Mouse (Mus musculus) urinary bladder, postnatal 14 days (tissue): ENCODE results near the gene Ubxn1.
"Not testable (repeated sequence)": the region's sequence is repeated elsewhere in the genome, so short reads cannot be mapped to it uniquely, and the experiment has no call there.

Experiments used
- DNase-seq: peaks from one replicate; pipeline ENCODE4 v3.0.0; 2021; ENCODE audit warnings: low spot score

The Ubxn1 gene

GRCm38 (mm10) chr19:8871267-8872186, at the start of gene Ubxn1:
TSS of gene Ubxn1 (plus strand) at chr19:8871496.
- peak; percentile 97 for DNase-seq

- DNase-seq: no peak
Measured at GRCm38 (mm10) chr19:8822696-8823095, 48.6 kb upstream of the Ubxn1 start.

- no peak for DNase-seq
Measured at GRCm38 (mm10) chr19:8829660-8830059, 41.6 kb upstream of the Ubxn1 start, which contains the start of gene AC129217.1. TSS of gene AC129217.1 (plus strand) at chr19:8829773.

- no peak for DNase-seq
Measured at GRCm38 (mm10) chr19:8830664-8831063, 40.6 kb upstream of the Ubxn1 start.

- DNase-seq: no peak
Measured at GRCm38 (mm10) chr19:8831262-8831661, 40.0 kb upstream of the Ubxn1 start.

- DNase-seq: no peak
Measured at GRCm38 (mm10) chr19:8832971-8833370, 38.3 kb upstream of the Ubxn1 start.

GRCm38 (mm10) chr19:8836327-8836726, 35.0 kb upstream of the Ubxn1 start:
- DNase-seq: not testable (repeated sequence)

GRCm38 (mm10) chr19:8837251-8837791, 34.0 kb upstream of the Ubxn1 start, which contains the start of gene Bscl2:
TSS of gene Bscl2 (plus strand) at chr19:8837467.
- peak; percentile 79 for DNase-seq

- DNase-seq: peak; percentile 42
Measured at GRCm38 (mm10) chr19:8838041-8838730, 33.1 kb upstream of the Ubxn1 start.

GRCm38 (mm10) chr19:8839103-8839907, 32.0 kb upstream of the Ubxn1 start, which contains the start of gene Gng3:
TSS of gene Gng3 (minus strand) at chr19:8839194.
- DNase-seq: no peak

- peak; percentile 79 for DNase-seq
Measured at GRCm38 (mm10) chr19:8839908-8840791, 31.1 kb upstream of the Ubxn1 start.

- DNase-seq: no peak
Measured at GRCm38 (mm10) chr19:8841012-8841411, 30.3 kb upstream of the Ubxn1 start.

- DNase-seq: no peak
Measured at GRCm38 (mm10) chr19:8842961-8843360, 28.3 kb upstream of the Ubxn1 start.

GRCm38 (mm10) chr19:8844371-8845129, 26.7 kb upstream of the Ubxn1 start:
- DNase-seq: peak; percentile 87

- no peak for DNase-seq
Measured at GRCm38 (mm10) chr19:8848356-8848755, 22.9 kb upstream of the Ubxn1 start.

- peak; percentile 53 for DNase-seq
Measured at GRCm38 (mm10) chr19:8850402-8850901, 20.8 kb upstream of the Ubxn1 start, which contains the start of gene Lrrn4cl. TSS of gene Lrrn4cl (plus strand) at chr19:8850768.

- DNase-seq: no peak
Measured at GRCm38 (mm10) chr19:8851639-8852038, 19.7 kb upstream of the Ubxn1 start.

GRCm38 (mm10) chr19:8852236-8852928, 18.9 kb upstream of the Ubxn1 start:
- no peak for DNase-seq

- DNase-seq: no peak
Measured at GRCm38 (mm10) chr19:8853117-8853516, 18.2 kb upstream of the Ubxn1 start.
